Comparison of ENCODE assay signal across 22 mouse cellular contexts in genomic region chr9:101934887-101935286, GRCm38 (mm10).
DNase-seq lines count a peak whose midpoint lies in the region; ATAC-seq and TF ChIP-seq lines count a peak whose summit lies in the region.
"Had no signal": no experiment of that assay in that cellular context is flagged by ENCODE, and none has a peak within 500 bp of the region (broad histone marks: within the 10 kb centered on the region; RNA-seq: fewer than 3 reads in every experiment).

No protein-coding gene starts in this region.

- H3K4me1 ChIP-seq in hindbrain, postnatal 0 days (ENCODE audit: insufficient read depth, low read length) = peaks cover 11% of the 10 kb centered on the region; the same call in 1 of the 2 replicates
- H3K4me1 ChIP-seq in neural tube, embryonic 13.5 days (replicated peaks) = peaks cover 29% of the 10 kb centered on the region
- H3K4me1 ChIP-seq: embryonic facial prominence, embryonic 13.5 days; lung, embryonic 15.5 days had no signal

- DNase-seq in embryo, embryonic 10 days (ENCODE audit: low spot score) = peak; percentile 21
- DNase-seq in embryo, embryonic 9.5 days (ENCODE audit: extremely low spot score) = no peak
- peak; percentile 8 for DNase-seq in embryo, embryonic 10.5 days (ENCODE audit: low spot score)
- DNase-seq in hindbrain, postnatal 0 days (ENCODE audit: low spot score) = peak; percentile 27
- no peak for DNase-seq in frontal cortex, adult 2 months (ENCODE audit: extremely low spot score in 1 of 2, low spot score in 1 of 2)
- DNase-seq in urinary bladder, postnatal 10 days (ENCODE audit: low spot score) = no peak
- DNase-seq in adrenal gland, postnatal 4 days (ENCODE audit: low spot score in 2 of 2) = no peak
- DNase-seq: adrenal gland, postnatal 10 days; cerebellum, adult 11-12 months; gastrocnemius, postnatal 36 days; kidney, adult 2 months; kidney, postnatal 10 days; lung, postnatal 4 days; right cerebral cortex, postnatal 14 days; thymus, adult 2 months had no signal

- no peaks in the 10 kb centered on the region for H3K36me3 ChIP-seq in hindbrain, postnatal 0 days (ENCODE audit: insufficient read depth, low read length)
- H3K36me3 ChIP-seq in neural tube, embryonic 13.5 days = 0 out of 2 replicates have a peak, but pooled peaks cover 6% of the 10 kb centered on the region
- H3K36me3 ChIP-seq: embryonic facial prominence, embryonic 13.5 days; lung, embryonic 15.5 days had no signal

- 30% methylated on average over 8 of the region's 8 CpGs for WGBS in hindbrain, postnatal 0 days
- WGBS in neural tube, embryonic 13.5 days = 33% methylated on average over 8 of the region's 8 CpGs

- peak; percentile 22; the same call in 1 of the 2 replicates for ATAC-seq in hindbrain, postnatal 0 days
- no peak for ATAC-seq in neural tube, embryonic 13.5 days (ENCODE audit: low read depth)
- ATAC-seq: activated CD4-positive, CD25-positive, alpha-beta regulatory T cell, adult 4 months; forebrain, embryonic 14.5 days; Patski had no signal

- H3K9ac ChIP-seq in hindbrain, postnatal 0 days (replicated peaks; ENCODE audit: low read length) = no peak overlapping the region
- no peak overlapping the region for H3K9ac ChIP-seq in neural tube, embryonic 13.5 days
- H3K9ac ChIP-seq: embryonic facial prominence, embryonic 13.5 days; liver, embryonic 14.5 days; lung, embryonic 15.5 days had no signal

- no peak overlapping the region for H3K4me2 ChIP-seq in hindbrain, postnatal 0 days (ENCODE audit: low read depth, low read length)
- H3K4me2 ChIP-seq in neural tube, embryonic 13.5 days = no peak overlapping the region
- H3K4me2 ChIP-seq: embryonic facial prominence, embryonic 13.5 days; lung, embryonic 15.5 days had no signal

- H3K27me3 ChIP-seq in hindbrain, postnatal 0 days (ENCODE audit: insufficient read depth, low read length) = no peaks in the 10 kb centered on the region
- H3K27me3 ChIP-seq in neural tube, embryonic 13.5 days = no peaks in the 10 kb centered on the region
- H3K27me3 ChIP-seq: embryonic facial prominence, embryonic 13.5 days; lung, embryonic 15.5 days; Patski had no signal

- no peak for TF ChIP-seq CTCF in hindbrain, postnatal 0 days (IDR thresholded peaks at IDR 0.05; ENCODE audit: low read depth)

- no peak overlapping the region for H3K27ac ChIP-seq in hindbrain, postnatal 0 days
- H3K27ac ChIP-seq in neural tube, embryonic 13.5 days (replicated peaks) = 0 out of 2 replicates have a peak overlapping the region, but pooled peaks have one; percentile 6
- H3K27ac ChIP-seq: embryonic facial prominence, embryonic 13.5 days; liver, embryonic 14.5 days; lung, embryonic 15.5 days had no signal

- H3K9me3 ChIP-seq in hindbrain, postnatal 0 days (ENCODE audit: low read length) = no peaks in the 10 kb centered on the region
- H3K9me3 ChIP-seq in neural tube, embryonic 13.5 days = no peaks in the 10 kb centered on the region
- H3K9me3 ChIP-seq: embryonic facial prominence, embryonic 13.5 days; lung, embryonic 15.5 days had no signal

- H3K4me3 ChIP-seq in hindbrain, postnatal 0 days (ENCODE audit: low read length) = no peak overlapping the region
- no peak overlapping the region for H3K4me3 ChIP-seq in neural tube, embryonic 13.5 days
- H3K4me3 ChIP-seq: embryonic facial prominence, embryonic 13.5 days; lung, embryonic 15.5 days had no signal

Comparison
In these comparisons a context has a peak if more than half of its experiments do, and no peak if none do; other contexts are left out.
1. DNase-seq: peak in embryo, embryonic 10 days (single experiment), embryo, embryonic 10.5 days (single experiment) and hindbrain, postnatal 0 days (single experiment); none in embryo, embryonic 9.5 days (single experiment), frontal cortex, adult 2 months (0 of 2), urinary bladder, postnatal 10 days (single experiment) and adrenal gland, postnatal 4 days (0 of 2).